Mouse (Mus musculus): ENCODE measurements around the gene Gpr107.

Gene Gpr107

DNA sequence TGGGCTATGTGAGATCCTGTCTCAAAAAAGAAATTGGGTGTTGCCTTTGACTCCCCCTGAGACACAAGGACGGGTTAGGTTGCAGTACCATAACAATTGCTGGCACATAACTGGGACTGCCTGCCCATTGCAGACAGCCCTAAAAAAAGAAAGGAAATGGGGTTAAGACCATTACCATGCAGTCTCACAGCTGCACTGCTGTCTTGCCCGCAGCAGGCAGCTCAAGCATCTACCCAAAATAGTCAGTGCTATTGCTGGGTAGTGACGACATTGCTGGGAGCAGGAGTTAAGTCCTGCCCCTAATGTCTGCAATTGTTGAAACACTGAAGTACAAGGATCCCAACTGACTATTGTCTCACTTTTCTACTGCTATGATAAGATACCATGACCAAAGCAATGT lies 37.5 kb downstream of the Gpr107 start:
- no peak for ATAC-seq (ENCODE audit: insufficient number of reproducible peaks, low FRiP score, low TSS enrichment)

DNA sequence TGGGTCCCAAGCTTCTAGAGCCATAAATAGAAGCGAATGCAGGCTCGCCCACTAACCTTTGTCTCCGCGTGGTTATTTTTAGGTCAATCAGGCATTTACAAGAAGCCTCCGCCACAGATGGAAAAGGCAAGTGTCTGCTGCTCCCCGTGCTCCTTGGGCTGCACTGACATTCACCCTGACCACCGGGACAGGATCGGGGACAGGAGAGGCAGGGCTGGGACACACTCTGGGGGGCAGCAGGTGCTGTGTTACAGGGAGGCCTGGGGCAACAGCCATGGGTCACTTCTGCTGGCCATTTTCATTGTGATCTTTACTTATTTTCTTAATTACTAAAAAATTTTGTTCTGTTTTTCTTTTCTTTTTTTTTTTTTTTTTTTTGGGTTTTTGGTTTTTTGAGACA lies 39.6 kb downstream of the Gpr107 start:
- ATAC-seq (ENCODE audit: insufficient number of reproducible peaks, low FRiP score, low TSS enrichment): no peak

DNA sequence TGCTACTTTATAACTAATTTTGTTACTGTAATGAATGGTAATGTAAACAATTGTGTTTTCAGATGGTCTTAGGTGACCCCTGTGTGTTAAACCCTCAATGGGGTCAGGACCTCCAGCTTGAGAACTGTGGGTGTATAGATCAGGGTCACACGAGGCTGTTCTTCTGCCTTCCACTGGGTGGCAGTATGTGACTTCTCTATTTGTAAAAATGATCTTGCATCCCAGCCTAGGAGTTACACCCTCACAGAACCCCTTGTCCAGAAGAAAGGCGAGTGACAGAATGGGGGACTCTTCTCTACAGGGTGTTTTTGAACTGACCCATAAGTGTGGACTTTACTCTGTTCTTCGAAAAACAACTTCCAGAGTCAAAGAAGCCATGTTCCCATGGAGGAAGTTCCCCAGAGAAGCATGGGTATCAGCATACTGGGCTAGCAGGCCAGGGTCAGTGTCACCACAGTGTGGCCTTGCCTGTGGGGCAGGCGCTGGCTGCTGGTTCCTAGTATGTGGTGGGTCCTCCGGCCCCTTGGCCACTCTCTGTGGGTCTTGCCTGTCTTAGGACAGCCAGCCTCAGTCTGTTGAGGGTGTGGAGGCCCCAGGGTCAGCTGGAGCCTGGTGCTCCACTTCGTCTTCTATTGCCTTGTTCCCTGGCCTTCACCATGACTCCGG lies 42.4 kb downstream of the Gpr107 start:
- ATAC-seq (ENCODE audit: insufficient number of reproducible peaks, low FRiP score, low TSS enrichment): no peak

DNA sequence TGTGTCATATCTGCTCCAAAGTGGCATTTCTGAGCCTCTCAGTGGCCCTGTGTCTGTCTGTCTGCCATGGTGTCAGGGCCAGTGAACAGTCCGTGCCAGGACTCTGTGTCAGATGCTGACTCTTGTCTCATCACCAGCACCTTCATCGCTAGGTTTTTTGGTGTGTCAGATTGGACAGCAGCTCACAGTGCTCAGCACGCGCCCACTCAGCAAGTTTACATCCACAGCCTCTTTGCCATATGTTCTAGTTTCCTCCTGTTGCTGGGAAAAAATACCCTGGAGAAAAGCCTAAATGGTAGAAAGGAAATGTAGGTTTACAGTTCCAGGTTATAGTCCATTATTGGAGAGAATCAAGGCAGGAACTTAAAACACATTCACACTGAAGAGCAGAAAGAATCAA lies 46.5 kb downstream of the Gpr107 start:
- ATAC-seq (ENCODE audit: insufficient number of reproducible peaks, low FRiP score, low TSS enrichment): no peak

DNA sequence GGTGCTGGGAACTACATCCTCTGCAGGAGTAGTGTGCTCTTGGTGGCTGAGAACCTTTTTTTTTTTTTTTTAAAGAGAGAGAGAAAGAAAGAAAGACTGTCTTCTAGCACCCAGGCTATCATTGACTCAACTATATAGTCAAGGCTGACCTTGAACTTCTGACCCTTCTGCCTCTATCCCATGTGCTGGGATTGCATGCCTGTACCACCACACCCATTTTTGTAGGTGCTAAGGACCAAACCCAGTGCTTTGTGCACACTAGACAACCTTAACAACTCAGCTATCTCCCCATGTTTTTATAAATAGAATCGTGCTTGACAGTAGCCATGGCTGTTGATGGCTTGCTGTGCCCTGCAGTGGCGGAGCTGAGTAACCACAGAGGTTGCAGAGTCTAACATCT lies 47.9 kb downstream of the Gpr107 start:
- ATAC-seq (ENCODE audit: insufficient number of reproducible peaks, low FRiP score, low TSS enrichment): no peak

DNA sequence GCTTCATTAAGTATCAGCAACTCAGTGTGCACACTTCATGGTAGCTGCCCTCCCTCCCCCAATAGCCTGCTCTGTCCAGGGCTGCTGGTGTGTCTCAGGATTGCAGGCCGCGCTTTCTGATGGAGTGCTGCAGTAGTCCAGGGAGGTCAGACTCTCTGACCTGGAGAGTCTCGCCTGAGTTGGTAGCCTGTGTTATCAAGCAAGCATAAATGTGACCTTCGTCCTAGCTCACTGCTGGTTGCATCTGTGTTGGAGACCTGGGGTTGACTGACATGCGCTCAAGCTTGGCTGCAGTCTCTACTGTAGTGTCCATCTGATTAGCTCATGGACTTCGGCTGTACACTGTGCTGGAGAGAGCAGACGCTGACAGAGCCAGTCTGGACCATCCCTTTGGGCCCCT lies 49.7 kb downstream of the Gpr107 start:
- no peak for ATAC-seq (ENCODE audit: insufficient number of reproducible peaks, low FRiP score, low TSS enrichment)

DNA sequence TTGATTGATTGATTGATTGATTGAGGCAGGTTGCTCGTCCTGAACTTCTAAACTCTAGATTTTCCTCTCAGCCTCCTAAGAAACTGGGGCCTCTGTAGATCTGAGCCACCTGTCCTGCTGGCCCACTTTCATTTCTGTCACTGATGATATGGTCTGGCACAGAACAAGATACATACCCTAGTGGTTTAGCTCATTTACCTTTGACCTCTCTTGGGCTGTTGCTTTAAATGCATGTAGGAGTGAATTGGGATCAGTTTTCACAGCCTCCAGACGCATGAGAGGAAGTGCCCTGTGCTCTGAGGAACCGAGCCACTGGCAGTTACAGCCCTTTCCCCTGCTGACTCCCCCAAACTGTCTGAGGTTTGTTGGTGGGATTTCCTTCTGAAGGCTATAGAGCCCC lies 50.2 kb downstream of the Gpr107 start:
- ATAC-seq (ENCODE audit: insufficient number of reproducible peaks, low FRiP score, low TSS enrichment): no peak

DNA sequence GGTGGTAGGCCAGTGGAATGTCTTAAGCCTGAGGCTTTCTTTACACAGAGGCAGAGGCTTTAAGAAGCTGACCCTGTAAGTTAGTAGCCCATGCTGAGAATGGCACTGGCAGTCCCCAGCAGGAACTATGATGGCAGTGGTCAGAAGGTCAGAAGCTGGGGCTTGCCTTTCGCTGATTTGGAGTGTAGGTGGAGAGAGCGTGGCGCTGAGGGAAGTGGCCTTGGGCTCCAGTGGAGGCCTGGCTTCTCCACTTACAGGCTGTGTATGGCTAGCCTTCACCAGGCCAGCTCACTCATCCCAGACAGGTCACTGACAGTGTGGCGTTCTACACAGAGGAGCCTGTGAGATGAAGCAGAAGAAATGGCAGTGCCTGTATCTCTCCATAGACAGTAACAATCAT lies 50.8 kb downstream of the Gpr107 start:
- no peak for ATAC-seq (ENCODE audit: insufficient number of reproducible peaks, low FRiP score, low TSS enrichment)

DNA sequence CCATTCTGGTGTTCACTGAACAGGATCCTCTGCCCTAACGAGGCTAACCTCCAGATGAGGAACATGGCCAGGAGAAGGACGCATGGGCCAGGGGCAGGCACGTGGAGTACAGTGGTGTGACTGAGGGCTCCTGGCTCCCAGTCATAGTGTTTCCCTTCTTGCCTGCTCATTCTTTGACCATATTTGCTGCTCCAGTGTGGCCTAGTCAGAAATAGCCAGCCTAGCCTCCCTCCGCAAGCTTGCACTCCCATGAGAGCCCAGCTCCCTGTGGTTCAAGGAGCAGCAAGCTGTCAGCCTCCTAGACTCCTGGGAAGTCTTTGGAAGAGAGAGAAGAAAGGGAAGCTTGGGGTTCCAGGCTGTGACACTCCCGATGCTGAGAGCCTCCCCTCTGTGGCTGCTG lies 52.6 kb downstream of the Gpr107 start:
- no peak for ATAC-seq (ENCODE audit: insufficient number of reproducible peaks, low FRiP score, low TSS enrichment)

DNA sequence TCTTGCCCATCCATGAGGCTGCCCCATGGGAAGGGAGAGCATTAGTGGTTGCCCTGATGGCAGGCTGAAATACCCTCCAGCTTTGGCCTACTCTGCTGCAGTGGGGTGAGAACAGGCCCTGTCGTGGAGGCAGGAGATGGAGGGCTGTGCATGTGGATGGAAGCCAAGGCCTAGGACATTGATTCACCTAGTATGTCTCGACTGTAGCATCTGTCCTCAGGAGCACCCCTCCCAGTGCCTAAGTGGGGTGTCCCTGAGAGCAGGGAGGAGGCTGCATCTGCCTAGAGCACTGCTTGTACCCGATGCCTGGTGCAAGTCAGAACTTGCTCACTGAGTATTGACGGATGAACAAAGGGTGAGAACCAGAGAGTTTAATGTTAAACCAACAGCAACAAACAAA lies 54.1 kb downstream of the Gpr107 start:
- no peak for ATAC-seq (ENCODE audit: insufficient number of reproducible peaks, low FRiP score, low TSS enrichment)

DNA sequence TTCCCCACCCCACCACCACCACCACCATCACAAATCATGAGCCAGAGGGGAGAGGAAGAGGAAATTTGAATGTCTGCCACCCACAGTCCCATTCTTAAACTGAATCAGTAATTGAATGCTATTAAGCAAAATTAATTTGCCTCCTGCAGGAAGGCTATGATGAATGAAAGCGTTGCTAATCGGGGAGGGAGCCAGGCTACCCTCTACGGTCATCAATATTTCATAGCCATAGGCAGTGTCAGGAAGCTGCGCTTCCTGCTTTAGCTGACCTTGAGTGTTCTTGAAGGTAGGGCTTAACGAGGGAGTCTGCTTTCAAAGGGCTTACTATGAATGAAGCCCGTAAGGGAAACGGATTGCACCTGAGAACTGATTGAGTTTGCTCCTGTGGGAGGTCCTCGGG lies 54.8 kb downstream of the Gpr107 start:
- no peak for ATAC-seq (ENCODE audit: insufficient number of reproducible peaks, low FRiP score, low TSS enrichment)

DNA sequence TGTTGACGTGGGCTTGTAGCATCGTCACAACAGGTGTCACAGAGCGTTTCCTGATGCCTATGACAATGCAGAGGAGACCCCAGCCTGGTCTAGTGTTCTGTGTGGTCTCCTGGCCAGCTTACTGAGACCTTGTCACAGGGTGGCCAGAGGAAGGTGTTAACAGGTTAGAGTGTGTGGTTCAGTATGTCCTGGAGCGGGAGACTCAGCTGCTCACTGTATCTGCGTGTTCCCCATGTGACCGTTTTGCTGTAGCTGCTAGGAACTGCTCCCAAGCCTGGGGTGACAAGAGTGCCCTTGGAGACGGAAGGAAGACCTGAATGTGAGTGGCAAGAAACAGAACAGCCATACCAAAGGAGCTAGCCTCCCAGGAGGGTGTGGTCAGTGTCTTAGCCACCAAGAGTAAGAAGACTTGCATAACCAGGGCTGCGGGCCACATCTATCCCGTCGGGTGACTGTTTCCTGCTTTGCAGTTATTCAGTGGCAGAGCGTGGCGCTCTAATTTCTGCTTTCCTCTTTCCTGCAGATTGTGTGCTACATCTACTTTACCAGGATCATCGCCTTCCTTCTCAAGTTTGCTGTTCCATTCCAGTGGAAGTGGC lies 56.5 kb downstream of the Gpr107 start:
- no peak for ATAC-seq (ENCODE audit: insufficient number of reproducible peaks, low FRiP score, low TSS enrichment)

DNA sequence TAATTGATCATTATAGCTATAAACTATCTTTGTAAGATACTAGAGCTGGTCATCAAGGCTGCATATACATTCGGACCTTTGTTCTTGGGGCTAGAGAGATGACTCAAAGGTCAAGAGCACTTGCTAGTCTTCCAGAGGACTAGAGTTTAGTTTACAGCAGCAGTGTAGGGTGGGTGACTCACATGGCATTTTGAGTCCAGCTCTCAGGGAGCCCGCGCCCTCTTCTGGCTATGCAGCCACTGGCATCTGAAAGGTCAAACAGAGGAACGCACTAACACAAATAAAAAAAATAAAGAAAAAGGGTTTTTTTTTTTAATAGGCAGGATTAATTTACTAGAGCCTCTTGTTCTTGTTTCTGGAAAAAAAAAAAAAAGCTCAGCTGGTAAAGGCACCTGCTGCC lies 57.4 kb downstream of the Gpr107 start:
- ATAC-seq (ENCODE audit: insufficient number of reproducible peaks, low FRiP score, low TSS enrichment): no peak

DNA sequence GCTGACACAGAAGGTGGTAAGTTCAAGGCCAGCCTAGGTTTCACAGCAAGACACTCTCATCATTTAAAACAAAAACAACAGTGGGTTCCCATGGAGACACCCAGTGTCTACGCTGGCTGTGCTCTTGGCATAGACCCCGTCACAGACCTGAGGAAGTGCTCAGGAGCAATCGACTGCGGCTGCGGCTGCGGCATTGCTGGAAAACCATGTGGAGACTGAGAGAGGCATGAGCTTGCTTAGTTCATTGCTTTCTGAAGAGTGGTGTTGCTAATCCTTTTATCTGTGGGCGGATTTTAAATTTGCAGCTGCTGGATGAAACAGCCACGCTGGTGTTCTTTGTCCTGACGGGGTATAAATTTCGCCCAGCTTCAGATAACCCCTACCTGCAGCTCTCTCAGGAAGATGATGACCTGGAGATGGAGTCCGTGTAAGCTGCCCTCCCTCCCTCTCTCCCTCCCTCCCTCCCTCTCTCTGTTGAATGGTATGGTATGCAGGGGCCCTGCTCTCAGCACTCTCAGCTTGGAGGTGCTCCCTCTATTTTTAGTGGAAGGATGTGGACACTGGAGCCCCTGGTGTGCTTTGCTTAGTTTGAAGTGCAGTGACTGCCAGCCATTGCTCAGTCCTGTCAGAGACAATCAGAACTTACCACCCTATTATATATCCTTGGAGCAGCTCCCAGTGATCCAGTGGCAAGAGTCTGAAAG lies 58.2 kb downstream of the Gpr107 start:
- ATAC-seq (ENCODE audit: insufficient number of reproducible peaks, low FRiP score, low TSS enrichment): no peak

DNA sequence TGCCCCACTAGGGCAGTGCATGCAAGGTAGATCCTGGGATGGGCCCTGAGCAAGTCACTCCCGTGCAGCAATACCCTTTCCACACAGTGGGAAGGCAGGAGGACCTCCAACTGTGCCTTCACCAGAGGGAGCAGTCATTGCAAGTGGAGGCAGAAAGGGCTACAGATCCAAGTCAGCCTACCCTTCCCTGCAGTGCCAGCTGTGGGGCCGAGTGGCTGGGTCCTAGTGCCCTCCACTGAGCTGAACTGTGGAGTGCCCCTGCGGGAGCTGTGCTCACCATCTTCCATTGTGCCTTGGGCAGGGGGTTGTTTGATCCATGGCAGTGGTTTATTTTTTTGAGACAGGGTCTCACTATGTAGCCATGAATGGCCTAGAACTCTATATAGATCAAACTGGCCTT lies 59.1 kb downstream of the Gpr107 start:
- no peak for ATAC-seq (ENCODE audit: insufficient number of reproducible peaks, low FRiP score, low TSS enrichment)

DNA sequence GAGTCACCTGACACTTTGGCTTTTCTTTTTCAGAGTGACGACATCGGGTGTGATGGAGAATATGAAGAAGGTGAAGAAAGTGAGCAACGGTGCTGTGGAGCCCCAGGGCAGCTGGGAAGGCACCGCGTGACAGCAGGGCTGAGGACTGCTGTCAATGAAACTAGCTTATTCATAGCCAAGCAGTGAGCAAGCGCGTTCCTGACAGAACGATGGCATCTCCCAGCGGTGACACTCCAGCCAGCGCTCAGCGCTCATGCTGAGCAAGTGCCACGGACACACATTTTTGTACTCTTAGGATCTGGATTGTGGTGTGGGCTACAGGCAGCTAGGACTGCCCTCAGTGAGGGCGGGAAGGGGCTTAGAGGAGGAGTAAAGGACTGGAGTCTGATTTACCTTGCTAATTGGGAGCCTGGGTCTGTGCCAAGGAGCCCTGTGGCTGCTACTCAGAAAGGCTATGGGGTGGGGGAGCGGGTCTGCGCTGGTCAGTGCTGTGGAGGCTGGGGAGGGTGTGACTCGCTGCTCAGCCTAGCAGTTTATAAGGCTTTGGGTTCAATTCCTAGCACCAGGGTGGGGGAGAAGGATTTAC lies 62.2 kb downstream of the Gpr107 start:
- ATAC-seq (ENCODE audit: insufficient number of reproducible peaks, low FRiP score, low TSS enrichment): no peak

DNA sequence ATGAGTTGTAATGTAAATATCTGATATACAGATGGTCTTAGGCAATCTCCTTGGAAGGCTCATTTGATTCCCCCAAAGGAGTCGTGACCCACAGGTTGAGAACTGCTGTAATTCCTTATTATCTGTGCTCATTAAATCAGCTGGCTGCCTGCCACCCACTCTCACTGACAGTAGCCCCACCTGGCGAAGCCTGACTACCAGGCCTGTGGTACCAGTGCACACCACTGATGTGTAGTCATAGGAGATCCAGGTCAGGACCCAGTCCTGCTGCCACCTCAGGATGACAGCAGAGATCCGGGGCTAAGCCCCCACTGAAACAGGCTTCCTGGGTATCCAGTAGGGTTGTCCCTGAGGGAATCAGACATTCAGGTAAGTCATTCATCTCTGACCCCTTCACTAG lies 66.5 kb downstream of the Gpr107 start:
- ATAC-seq (ENCODE audit: insufficient number of reproducible peaks, low FRiP score, low TSS enrichment): no peak

DNA sequence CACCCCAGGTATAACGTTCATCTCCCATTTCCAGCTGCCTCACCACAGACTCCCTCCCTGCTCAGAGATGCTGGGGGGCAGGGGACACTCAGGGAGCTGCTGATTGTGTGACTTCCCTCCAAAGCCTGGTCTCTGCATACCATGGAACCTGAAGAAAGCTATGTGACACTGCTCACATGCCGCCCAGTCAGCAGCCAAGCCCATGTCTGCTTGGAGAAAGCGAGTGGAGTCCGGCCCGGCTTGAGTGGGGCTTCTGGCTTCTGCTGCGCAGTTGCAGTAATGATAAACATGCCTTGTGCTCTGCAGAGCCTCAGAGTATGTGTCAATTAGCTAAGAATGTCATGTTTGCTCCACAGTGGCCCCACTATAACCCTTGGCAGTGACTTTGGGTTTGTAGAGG lies 67.4 kb downstream of the Gpr107 start:
- no peak for ATAC-seq (ENCODE audit: insufficient number of reproducible peaks, low FRiP score, low TSS enrichment)

DNA sequence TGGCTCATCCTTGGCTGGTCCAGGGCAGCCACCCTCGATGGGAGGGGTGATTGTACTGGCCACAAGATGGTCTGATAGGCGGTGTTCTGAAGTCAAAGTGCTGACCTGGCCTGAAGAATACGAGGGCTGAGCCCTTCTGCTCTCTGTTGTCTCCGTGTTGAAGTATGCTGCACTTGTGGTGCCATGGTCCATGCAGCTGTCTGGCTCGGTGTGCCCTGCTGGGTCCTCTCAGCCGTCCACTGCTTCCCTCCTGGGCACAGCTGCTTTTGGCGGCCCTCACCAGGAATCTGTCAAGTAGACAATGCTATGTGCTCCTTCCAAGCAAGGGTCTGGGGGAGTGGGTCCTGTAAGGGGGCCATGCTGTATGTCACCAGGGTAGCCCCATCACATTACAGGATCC lies 68.7 kb downstream of the Gpr107 start:
- ATAC-seq (ENCODE audit: insufficient number of reproducible peaks, low FRiP score, low TSS enrichment): no peak

DNA sequence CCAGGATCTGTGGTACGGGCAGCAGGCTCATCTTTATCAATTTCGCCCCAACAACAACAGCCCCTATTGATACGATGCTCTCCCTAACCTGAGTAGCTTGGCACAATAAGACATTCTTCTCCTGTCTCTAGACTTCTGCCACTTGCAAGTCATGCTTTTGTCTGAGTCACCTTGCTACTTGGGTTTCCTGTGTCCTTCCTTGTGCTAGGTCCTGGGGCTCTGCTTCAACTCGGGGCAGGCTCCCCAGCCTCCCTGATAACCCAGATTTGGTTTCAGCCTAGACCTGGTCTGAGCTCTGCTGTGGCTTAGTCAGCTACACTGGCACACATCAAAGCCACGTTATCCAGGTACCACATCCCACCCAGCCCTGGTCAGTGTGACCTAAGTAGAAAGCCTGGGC lies 69.5 kb downstream of the Gpr107 start:
- ATAC-seq (ENCODE audit: insufficient number of reproducible peaks, low FRiP score, low TSS enrichment): no peak

DNA sequence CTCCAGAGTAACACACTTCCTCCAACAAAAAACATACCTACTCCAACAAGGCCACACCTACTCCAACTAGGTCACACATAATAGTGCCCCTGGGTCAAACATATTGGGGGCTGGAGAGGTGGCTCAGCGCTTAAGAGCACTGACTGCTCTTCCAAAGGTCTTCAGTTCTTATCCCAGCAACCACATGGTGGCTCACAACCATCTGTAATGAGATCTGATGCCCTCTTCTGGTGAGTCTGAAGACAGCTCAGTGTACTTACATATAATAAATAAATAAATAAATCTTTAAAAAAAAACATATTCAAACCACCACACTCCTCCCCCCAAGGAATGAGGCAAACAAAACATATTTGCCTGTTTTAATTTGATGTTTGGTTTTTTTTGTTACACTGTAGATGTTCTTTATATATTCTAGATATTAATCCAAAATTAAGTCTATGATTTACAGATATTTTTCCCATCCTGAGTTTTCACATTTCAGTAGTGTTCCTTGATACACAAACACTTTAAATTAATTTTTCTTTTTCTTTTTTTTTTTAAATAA lies 76.7 kb downstream of the Gpr107 start:
- ATAC-seq (ENCODE audit: insufficient number of reproducible peaks, low FRiP score, low TSS enrichment): no peak
